Mouse (Mus musculus): Measurements from ENCODE around the gene Rims1. TPM values are rescaled to one million over a fixed set of nuclear protein-coding genes. Genes with fewer than 3 reads are reported as not detected.

Gene Rims1
- polyA plus RNA-seq, 1 experiment from 2014 or later, result 4.4 TPM

DNA sequence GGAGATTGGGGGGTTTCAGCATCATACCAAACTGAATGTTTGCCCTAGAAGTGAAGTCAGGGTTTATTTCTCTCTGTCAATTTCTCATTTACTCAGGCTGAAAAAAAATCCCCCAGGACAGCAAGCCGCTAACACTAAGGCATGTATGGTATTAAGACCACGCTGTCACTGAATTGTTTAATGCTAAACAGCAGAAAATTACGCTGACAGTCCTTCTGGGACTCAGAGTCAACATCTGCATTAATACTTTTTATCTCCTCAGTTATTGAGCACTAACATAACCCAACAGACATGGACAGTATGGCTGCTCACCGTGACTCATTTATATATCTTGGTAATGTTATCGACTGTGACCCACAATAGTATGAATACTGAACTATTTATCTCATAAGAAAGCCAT is 43.0 kb downstream of the Rims1 start:
- 93% methylated on average over 5 of the region's 5 CpGs for WGBS
- H3K36me3 ChIP-seq (ENCODE audit: poor library complexity, severe bottlenecking), result no peaks in the 10 kb centered on the region

DNA sequence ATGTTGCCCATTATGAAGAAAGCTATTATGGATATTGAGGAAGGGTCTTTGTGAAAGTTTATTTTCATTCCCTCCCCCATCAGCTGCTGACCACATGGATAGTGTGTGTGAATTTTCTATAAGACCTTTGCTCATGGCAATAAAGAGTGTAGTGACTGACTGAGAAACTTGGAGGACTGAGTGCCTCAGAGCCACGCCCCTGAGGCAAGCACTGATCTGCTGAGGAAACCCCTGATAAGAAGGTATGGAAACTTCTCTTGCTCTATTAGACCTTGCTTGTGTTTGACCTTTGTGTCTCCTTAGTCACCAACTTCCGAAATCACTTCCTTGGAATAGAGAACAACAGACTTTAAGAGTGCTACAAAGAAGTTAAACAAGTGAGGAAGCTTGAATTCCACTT is 55.3 kb downstream of the Rims1 start:
- Histone ChIP-seq H3K9ac (no peak overlapping the region), H3K4me2 (no peak overlapping the region), H3K27me3 (no peaks in the 10 kb centered on the region), H3K36me3 (ENCODE audit: poor library complexity, severe bottlenecking) (no peaks in the 10 kb centered on the region), H3K4me1 (no peaks in the 10 kb centered on the region), H3K4me3 (no peak overlapping the region), H3K9me3 (replicated peaks) (no peaks in the 10 kb centered on the region), H3K27ac (no peak overlapping the region)
- ATAC-seq, result no peak
- WGBS, result 85% methylated on average over 2 of the region's 2 CpGs

More for the DNA sequence above, 43.0 kb downstream of the Rims1 start:
- H3K27me3 ChIP-seq, result no peaks in the 10 kb centered on the region
- H3K4me3 ChIP-seq, result no peak overlapping the region
- no peaks in the 10 kb centered on the region for H3K9me3 ChIP-seq (replicated peaks)
- ATAC-seq, result no peak
- H3K27ac ChIP-seq, result no peak overlapping the region
- H3K4me1 ChIP-seq, result no peaks in the 10 kb centered on the region
- no peak overlapping the region for H3K9ac ChIP-seq
- H3K4me2 ChIP-seq, result no peak overlapping the region

DNA sequence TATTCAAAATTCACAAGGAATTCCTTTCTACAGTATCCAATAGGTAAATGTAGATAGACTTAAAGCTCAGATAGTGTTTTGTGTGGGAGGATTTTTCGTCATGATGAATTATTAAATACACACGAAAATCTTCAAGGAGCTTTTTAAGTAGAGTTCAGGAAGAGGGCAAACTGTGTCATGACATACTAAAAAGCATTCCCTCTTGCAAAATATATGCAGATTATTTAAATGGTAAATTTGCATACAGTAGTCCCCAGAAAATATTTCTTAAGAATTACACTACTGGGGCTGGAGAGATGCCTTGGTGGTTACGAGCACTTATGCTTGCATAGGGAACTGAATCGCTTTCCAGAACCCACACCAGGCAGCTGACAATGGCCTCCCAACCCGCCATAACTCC is 61.1 kb downstream of the Rims1 start:
- ATAC-seq, result no peak; the same call in 1 of the 2 replicates
- Histone ChIP-seq H3K4me2 (no peak overlapping the region), H3K36me3 (ENCODE audit: poor library complexity, severe bottlenecking) (no peaks in the 10 kb centered on the region), H3K4me3 (no peak overlapping the region), H3K27me3 (no peaks in the 10 kb centered on the region), H3K27ac (no peak overlapping the region), H3K9me3 (replicated peaks) (no peaks in the 10 kb centered on the region), H3K9ac (no peak overlapping the region), H3K4me1 (no peaks in the 10 kb centered on the region)
- WGBS, result 93% methylated on average over 5 of the region's 5 CpGs

GRCm38 (mm10) chr1:22737491-22737890 is 68.3 kb downstream of the Rims1 start:
- Histone ChIP-seq H3K27me3 (no peaks in the 10 kb centered on the region), H3K36me3 (ENCODE audit: poor library complexity, severe bottlenecking) (no peaks in the 10 kb centered on the region)
- no peak for ATAC-seq

DNA sequence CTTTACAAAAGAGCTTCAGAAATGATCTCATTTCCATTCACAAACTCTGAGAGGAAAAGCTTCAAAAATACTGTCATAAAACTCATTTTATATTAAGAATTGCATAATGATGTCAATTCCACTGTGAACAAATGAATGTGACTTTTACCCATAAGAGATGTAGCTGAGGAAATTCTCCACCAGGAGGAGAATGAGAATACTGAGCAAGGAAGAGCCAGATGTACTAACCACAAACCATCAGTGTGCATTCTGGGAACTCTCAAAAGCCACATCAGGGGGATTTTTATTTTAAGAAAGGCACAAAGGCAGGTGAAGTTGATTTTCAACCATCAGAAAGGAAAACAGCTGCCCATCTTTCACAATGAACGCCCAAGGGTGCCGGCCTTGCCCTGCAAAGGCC is 71.4 kb downstream of the Rims1 start:
- no peak overlapping the region for H3K4me2 ChIP-seq
- H3K27me3 ChIP-seq, result no peaks in the 10 kb centered on the region
- no peaks in the 10 kb centered on the region for H3K9me3 ChIP-seq (replicated peaks)
- 89% methylated on average over 2 of the region's 2 CpGs for WGBS
- H3K27ac ChIP-seq, result no peak overlapping the region
- no peaks in the 10 kb centered on the region for H3K36me3 ChIP-seq (ENCODE audit: poor library complexity, severe bottlenecking)
- no peak overlapping the region for H3K4me3 ChIP-seq
- no peaks in the 10 kb centered on the region for H3K4me1 ChIP-seq
- no peak for ATAC-seq
- H3K9ac ChIP-seq, result no peak overlapping the region

More at GRCm38 (mm10) chr1:22737491-22737890, 68.3 kb downstream of the Rims1 start:
- no peak overlapping the region for H3K9ac ChIP-seq
- 79% methylated on average over 6 of the region's 6 CpGs for WGBS
- no peaks in the 10 kb centered on the region for H3K4me1 ChIP-seq
- no peak overlapping the region for H3K27ac ChIP-seq
- H3K4me2 ChIP-seq, result no peak overlapping the region
- no peak overlapping the region for H3K4me3 ChIP-seq
- H3K9me3 ChIP-seq (replicated peaks), result no peaks in the 10 kb centered on the region

DNA sequence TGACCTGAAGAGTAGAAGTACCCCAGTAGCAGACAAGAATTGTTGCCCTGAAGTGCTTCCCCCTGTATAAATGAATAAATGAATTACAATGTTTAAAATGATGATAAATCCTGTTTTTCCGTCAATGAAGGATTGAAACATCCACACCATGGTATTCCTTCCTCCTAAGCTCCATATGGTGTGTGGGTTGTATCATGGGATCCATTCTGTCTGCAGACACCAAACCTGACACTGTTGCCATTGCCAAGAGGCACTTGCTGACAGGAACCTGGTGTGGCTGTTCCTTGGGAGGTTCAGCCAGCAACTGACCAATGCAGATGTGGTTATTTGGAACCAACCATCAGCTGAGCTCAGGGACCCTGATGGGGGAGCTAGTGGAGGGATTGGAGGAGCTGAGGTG is 72.5 kb downstream of the Rims1 start:
- Histone ChIP-seq H3K4me2 (no peak overlapping the region), H3K9ac (no peak overlapping the region), H3K27ac (no peak overlapping the region), H3K27me3 (no peaks in the 10 kb centered on the region), H3K4me3 (no peak overlapping the region), H3K9me3 (replicated peaks) (no peaks in the 10 kb centered on the region), H3K4me1 (no peaks in the 10 kb centered on the region), H3K36me3 (ENCODE audit: poor library complexity, severe bottlenecking) (no peaks in the 10 kb centered on the region)
- 95% methylated on average over 1 of the region's 1 CpGs for WGBS
- ATAC-seq, result no peak

DNA sequence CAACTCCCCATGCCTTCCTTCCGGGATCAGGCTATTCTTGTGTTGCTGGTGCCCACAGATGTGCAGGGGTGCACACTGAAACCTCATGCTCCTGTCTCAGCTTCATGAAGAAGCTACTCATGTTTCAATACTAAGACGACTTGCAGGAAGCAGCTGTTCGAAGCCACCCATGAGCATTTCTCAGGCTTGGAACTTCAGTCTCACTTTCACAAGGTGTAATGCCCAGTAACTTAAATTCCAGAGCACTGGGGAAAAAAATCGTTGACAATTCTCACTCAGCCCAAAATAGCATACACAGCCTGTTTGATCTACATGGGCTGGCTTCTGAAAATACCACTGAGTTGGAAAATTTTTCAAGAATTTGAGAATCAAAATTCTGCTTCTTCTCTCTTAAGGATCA is 77.6 kb downstream of the Rims1 start:
- H3K4me2 ChIP-seq, result no peak overlapping the region
- no peak overlapping the region for H3K27ac ChIP-seq
- no peak overlapping the region for H3K9ac ChIP-seq
- 86% methylated on average over 4 of the region's 4 CpGs for WGBS
- no peak for ATAC-seq
- H3K9me3 ChIP-seq (replicated peaks), result no peaks in the 10 kb centered on the region
- H3K27me3 ChIP-seq, result no peaks in the 10 kb centered on the region
- H3K36me3 ChIP-seq (ENCODE audit: poor library complexity, severe bottlenecking), result no peaks in the 10 kb centered on the region
- no peaks in the 10 kb centered on the region for H3K4me1 ChIP-seq
- no peak overlapping the region for H3K4me3 ChIP-seq

DNA sequence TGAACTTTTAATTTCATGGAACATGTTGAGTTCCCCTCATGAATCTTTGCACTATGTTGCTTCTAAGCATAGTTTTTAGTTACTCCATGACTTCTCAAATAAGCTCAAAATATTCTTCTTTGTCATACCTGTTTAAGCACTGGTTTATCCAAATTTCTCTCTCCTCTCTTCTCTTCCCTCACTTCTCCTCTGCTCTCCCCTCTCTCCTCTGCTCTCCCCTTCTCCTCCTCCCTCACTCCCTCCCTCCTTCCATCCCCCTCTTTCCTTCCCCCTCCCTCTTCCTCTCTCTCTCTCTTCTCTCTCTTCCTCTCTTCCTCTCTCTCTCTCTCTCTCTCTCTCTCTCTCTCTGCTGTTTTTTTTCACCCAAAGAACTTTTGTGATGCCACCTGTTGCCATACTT is 84.1 kb downstream of the Rims1 start:
- Histone ChIP-seq H3K4me2 (no peak overlapping the region), H3K9ac (no peak overlapping the region), H3K4me1 (no peaks in the 10 kb centered on the region), H3K9me3 (replicated peaks) (no peaks in the 10 kb centered on the region), H3K27ac (no peak overlapping the region), H3K36me3 (ENCODE audit: poor library complexity, severe bottlenecking) (no peaks in the 10 kb centered on the region), H3K27me3 (no peaks in the 10 kb centered on the region), H3K4me3 (no peak overlapping the region)
- ATAC-seq, result no peak

DNA sequence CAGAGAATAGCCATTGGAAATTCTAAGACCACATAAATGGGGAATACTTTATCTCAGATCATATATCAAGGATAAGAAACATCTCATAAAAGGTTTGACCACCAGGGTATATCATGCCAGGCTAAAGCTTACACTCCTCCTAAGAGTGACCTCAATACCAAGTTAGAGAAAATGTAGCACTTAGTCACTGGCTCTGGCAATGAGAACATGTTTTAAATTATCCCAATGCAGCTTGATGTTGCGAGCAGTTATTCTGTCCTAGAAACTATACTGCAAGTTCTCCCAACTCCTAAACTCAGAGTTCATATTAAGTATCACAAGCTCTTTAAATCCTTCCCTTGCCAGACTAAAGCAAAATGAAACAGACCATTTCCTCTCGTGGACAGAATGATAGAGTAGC is 85.1 kb downstream of the Rims1 start:
- no peaks in the 10 kb centered on the region for H3K36me3 ChIP-seq (ENCODE audit: poor library complexity, severe bottlenecking)
- no peak overlapping the region for H3K4me2 ChIP-seq
- no peak overlapping the region for H3K4me3 ChIP-seq
- no peaks in the 10 kb centered on the region for H3K4me1 ChIP-seq
- no peak for ATAC-seq
- no peaks in the 10 kb centered on the region for H3K27me3 ChIP-seq
- H3K27ac ChIP-seq, result no peak overlapping the region
- H3K9ac ChIP-seq, result no peak overlapping the region
- 86% methylated on average over 2 of the region's 2 CpGs for WGBS
- no peaks in the 10 kb centered on the region for H3K9me3 ChIP-seq (replicated peaks)

DNA sequence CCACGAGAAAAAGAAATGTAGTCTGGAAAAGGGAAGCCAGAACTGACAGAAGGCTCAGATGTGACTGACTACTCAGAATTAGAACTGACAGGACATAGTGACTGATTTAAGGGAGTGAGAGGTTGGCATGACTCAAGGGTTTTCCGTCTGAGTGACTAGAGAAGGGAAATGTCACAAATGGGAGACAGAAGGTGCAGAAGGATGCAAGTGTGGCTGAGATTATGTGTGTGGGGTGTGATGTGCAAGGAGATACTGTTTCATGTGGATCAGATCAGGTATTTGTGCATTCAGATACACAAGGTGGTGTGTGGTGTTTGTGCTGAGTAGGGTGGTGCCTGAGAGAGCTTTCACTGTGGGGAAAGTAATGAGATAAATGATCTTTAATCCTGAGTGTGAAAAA is 96.3 kb downstream of the Rims1 start:
- WGBS, result 48% methylated on average over 2 of the region's 2 CpGs
- no peaks in the 10 kb centered on the region for H3K9me3 ChIP-seq (replicated peaks)
- no peaks in the 10 kb centered on the region for H3K36me3 ChIP-seq (ENCODE audit: poor library complexity, severe bottlenecking)
- no peak overlapping the region for H3K4me2 ChIP-seq
- H3K4me1 ChIP-seq, result no peaks in the 10 kb centered on the region
- no peak overlapping the region for H3K27ac ChIP-seq
- no peak overlapping the region for H3K9ac ChIP-seq
- ATAC-seq, result no peak
- H3K4me3 ChIP-seq, result no peak overlapping the region
- H3K27me3 ChIP-seq, result no peaks in the 10 kb centered on the region

DNA sequence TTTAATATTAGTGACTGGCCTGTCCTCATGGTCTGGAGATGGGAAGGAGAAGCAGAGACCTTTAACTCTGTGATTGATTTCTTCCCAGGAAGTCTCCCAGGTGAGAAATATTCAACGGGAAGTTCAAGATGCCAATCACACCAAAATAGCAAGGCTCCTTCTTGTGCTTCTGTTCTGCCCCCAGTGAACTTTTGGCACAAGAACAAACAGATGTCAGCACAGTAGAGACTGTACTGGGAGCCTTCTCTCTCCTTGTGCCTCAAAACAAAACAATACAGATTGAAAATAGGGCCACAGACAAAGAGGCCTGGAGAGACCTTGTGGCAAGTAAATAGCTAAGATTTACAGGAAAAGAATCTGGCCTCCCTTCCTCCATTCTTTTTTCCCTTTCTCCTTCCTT is 110.7 kb downstream of the Rims1 start:
- Histone ChIP-seq H3K4me3 (no peak overlapping the region), H3K27ac (no peak overlapping the region), H3K4me2 (no peak overlapping the region), H3K9ac (no peak overlapping the region), H3K27me3 (no peaks in the 10 kb centered on the region), H3K9me3 (replicated peaks) (no peaks in the 10 kb centered on the region), H3K36me3 (ENCODE audit: poor library complexity, severe bottlenecking) (no peaks in the 10 kb centered on the region), H3K4me1 (peaks cover 5% of the 10 kb centered on the region; the same call in 1 of the 2 replicates)
- WGBS, result 32% methylated on average over 1 of the region's 1 CpGs
- ATAC-seq, result no peak

- no peak for ATAC-seq
- H3K4me3 ChIP-seq, result no peak overlapping the region
- no peaks in the 10 kb centered on the region for H3K36me3 ChIP-seq (ENCODE audit: poor library complexity, severe bottlenecking)
- no peak overlapping the region for H3K9ac ChIP-seq
- H3K27ac ChIP-seq, result no peak overlapping the region
- no peak overlapping the region for H3K4me2 ChIP-seq
- no peaks in the 10 kb centered on the region for H3K9me3 ChIP-seq (replicated peaks)
- H3K27me3 ChIP-seq, result no peaks in the 10 kb centered on the region
- peaks cover 5% of the 10 kb centered on the region; the same call in 1 of the 2 replicates for H3K4me1 ChIP-seq
- 88% methylated on average over 2 of the region's 2 CpGs for WGBS
Measured at GRCm38 (mm10) chr1:22694514-22694913, 111.3 kb downstream of the Rims1 start.

DNA sequence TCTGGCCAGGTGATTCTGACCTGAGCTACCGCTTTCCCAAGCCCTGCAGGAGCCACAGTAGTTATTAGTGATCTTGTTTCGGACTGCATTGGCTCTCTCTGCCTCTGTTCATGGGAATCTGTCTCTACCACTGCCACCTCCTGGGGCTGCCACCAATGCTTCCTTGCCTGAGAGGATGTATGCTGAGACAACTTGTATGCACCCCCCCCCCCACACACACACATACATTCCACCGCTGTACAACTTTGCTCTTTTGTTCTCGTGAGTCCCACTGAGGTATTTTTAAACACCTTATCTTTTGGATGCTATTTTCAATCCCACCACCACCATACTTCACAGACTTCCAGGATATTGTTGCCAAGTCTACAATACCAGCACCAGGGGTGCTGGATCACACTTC is 122.3 kb downstream of the Rims1 start:
- Histone ChIP-seq H3K9me3 (replicated peaks) (no peaks in the 10 kb centered on the region), H3K36me3 (ENCODE audit: poor library complexity, severe bottlenecking) (no peaks in the 10 kb centered on the region), H3K27ac (no peak overlapping the region), H3K4me1 (no peaks in the 10 kb centered on the region), H3K9ac (no peak overlapping the region), H3K27me3 (no peaks in the 10 kb centered on the region), H3K4me2 (no peak overlapping the region), H3K4me3 (no peak overlapping the region)
- no peak for ATAC-seq
- 84% methylated on average over 4 of the region's 4 CpGs for WGBS
